Mouse (Mus musculus) liver, postnatal 0 days (tissue): Measurements from ENCODE around the gene Nfix. TPM values are rescaled to one million over a fixed set of nuclear protein-coding genes. Genes with fewer than 3 reads are reported as not detected.
A peak's percentile ranks its signal among the peaks of the same experiment; 100 is the strongest.

Source experiments
- ATAC-seq: fragments of 200-750 bp; cut with Nextera tagmentation; 2 replicates; pipeline ENCODE4 v1.8.0; 2017; ENCODE audit warnings: mild to moderate bottlenecking, moderate library complexity
- DNase-seq: peaks from one replicate; pipeline ENCODE4 v3.0.0-alpha.2; 2016
- H3K27ac ChIP-seq: fragments of 300-500 bp; sonication (generic); 2 replicates; pipeline ENCODE4 v1.5.1; 2014; ENCODE audit warnings: antibody characterized with exemption, moderate library complexity, mild to moderate bottlenecking, low read depth
- H3K27me3 ChIP-seq: fragments of 300-500 bp; sonication (generic); 2 replicates; pipeline ENCODE4 v1.6.1; 2014; ENCODE audit warnings: low read length, control low read depth, mixed read lengths; ENCODE audit not compliant: insufficient read depth
- H3K36me3 ChIP-seq: fragments of 300-500 bp; sonication (generic); replicated peaks from 2 replicates; pipeline ENCODE4 v1.6.1; 2014; ENCODE audit warnings: mild to moderate bottlenecking, control low read depth, low read length, moderate library complexity, mixed read lengths; ENCODE audit not compliant: insufficient read depth
- H3K4me1 ChIP-seq: fragments of 300-500 bp; sonication (generic); 2 replicates; pipeline ENCODE4 v1.6.1; 2014; ENCODE audit warnings: antibody characterized with exemption, mild to moderate bottlenecking, control low read depth; ENCODE audit not compliant: insufficient read depth
- H3K4me2 ChIP-seq: fragments of 300-500 bp; sonication (generic); 2 replicates; pipeline ENCODE4 v1.6.1; 2014; ENCODE audit warnings: low read depth, mild to moderate bottlenecking, low read length, moderate library complexity, mixed read lengths
- H3K4me3 ChIP-seq: fragments of 300-500 bp; sonication (generic); 2 replicates; pipeline ENCODE4 v1.5.1; 2014; ENCODE audit warnings: low read depth, low read length
- H3K9ac ChIP-seq: fragments of 300-500 bp; sonication (generic); replicated peaks from 2 replicates; pipeline ENCODE4 v1.6.1; 2014; ENCODE audit warnings: mild to moderate bottlenecking, moderate library complexity
- H3K9me3 ChIP-seq: fragments of 300-500 bp; sonication (generic); 2 replicates; pipeline ENCODE4 v1.6.1; 2016; ENCODE audit warnings: mild to moderate bottlenecking, control low read depth, low read length, mixed read lengths
- CTCF ChIP-seq: sonication (generic); IDR thresholded peaks from 2 replicates; pipeline ENCODE4 v1.5.1; 2016; ENCODE audit warnings: antibody characterized with exemption, low read depth
- EP300 ChIP-seq: IDR thresholded peaks from 2 replicates; pipeline ENCODE4 v1.6.1; 2016; ENCODE audit warnings: antibody characterized with exemption, low read depth, mild to moderate bottlenecking
- WGBS: fragments of 180-500 bp; shearing (Covaris S2); extraction: QIAGEN DNeasy Blood & Tissue Kit; methylation state at CpG from one replicate; pipeline ENCODE4 v1.1.7; 2014; ENCODE audit not compliant: insufficient replicate concordance; 5-methylcytosine and 5-hydroxymethylcytosine counted together
- polyA plus RNA-seq: library from polyadenylated mRNA; unstranded; fragments of >200 nt; fragmentation: Nextera tagmentation; extraction: Ambion mirVana; gene quantifications from 2 replicates; pipeline ENCODE4 v1.2.1, GENCODE M21; 2015

Gene Nfix
- polyA plus RNA-seq, 1 experiment from 2014 or later = 4.7 TPM

GRCm38 (mm10) chr8:84837912-84838470, 37.8 kb upstream of the Nfix start:
- Histone ChIP-seq H3K4me3 (peak overlapping the region; percentile 53), H3K36me3 (peaks cover 74% of the 10 kb centered on the region), H3K9ac (peak overlapping the region; percentile 76), H3K4me1 (peaks cover 26% of the 10 kb centered on the region), H3K27ac (peak overlapping the region; percentile 88), H3K27me3 (no peaks in the 10 kb centered on the region), H3K9me3 (no peaks in the 10 kb centered on the region), H3K4me2 (peak overlapping the region; percentile 67)
- TF ChIP-seq CTCF (no peak), EP300 (no peak)
- peak; percentile 10 for ATAC-seq
- no peak for DNase-seq
- WGBS = 79% methylated on average over 15 of the region's 15 CpGs

- no peaks in the 10 kb centered on the region for H3K9me3 ChIP-seq
- H3K27ac ChIP-seq = peak overlapping the region; percentile 88
- peak overlapping the region; percentile 53 for H3K4me3 ChIP-seq
- DNase-seq (no peak), ATAC-seq (no peak)
- no peaks in the 10 kb centered on the region for H3K27me3 ChIP-seq
- peaks cover 68% of the 10 kb centered on the region for H3K36me3 ChIP-seq
- 81% methylated on average over 8 of the region's 8 CpGs for WGBS
- TF ChIP-seq CTCF (0 out of 2 replicates have a peak, but pooled peaks have one; percentile 1), EP300 (no peak)
- peak overlapping the region; percentile 67 for H3K4me2 ChIP-seq
- H3K4me1 ChIP-seq = peaks cover 30% of the 10 kb centered on the region
- peak overlapping the region; percentile 76 for H3K9ac ChIP-seq
These were observed 37.2 kb upstream of the Nfix start for GRCm38 (mm10) chr8:84837149-84837911.

- Histone ChIP-seq H3K27ac (0 out of 2 replicates have a peak overlapping the region, but pooled peaks have one; percentile 26), H3K4me1 (peaks cover 29% of the 10 kb centered on the region), H3K4me3 (0 out of 2 replicates have a peak overlapping the region, but pooled peaks have one; percentile 12), H3K9ac (0 out of 2 replicates have a peak overlapping the region, but pooled peaks have one; percentile 1), H3K4me2 (peak overlapping the region; percentile 67), H3K36me3 (peaks cover 55% of the 10 kb centered on the region), H3K9me3 (no peaks in the 10 kb centered on the region), H3K27me3 (no peaks in the 10 kb centered on the region)
- DNase-seq (no peak), ATAC-seq (no peak)
- 70% methylated on average over 10 of the region's 10 CpGs for WGBS
- TF ChIP-seq EP300 = no peak
- TF ChIP-seq CTCF = no peak
These were observed 35.0 kb upstream of the Nfix start for GRCm38 (mm10) chr8:84834866-84835855.

- Histone ChIP-seq H3K4me2 (peak overlapping the region; percentile 10), H3K4me1 (peaks cover 25% of the 10 kb centered on the region), H3K9me3 (no peaks in the 10 kb centered on the region), H3K4me3 (no peak overlapping the region), H3K27ac (0 out of 2 replicates have a peak overlapping the region, but pooled peaks have one; percentile 26), H3K27me3 (no peaks in the 10 kb centered on the region), H3K9ac (0 out of 2 replicates have a peak overlapping the region, but pooled peaks have one; percentile 1), H3K36me3 (peaks cover 55% of the 10 kb centered on the region)
- ATAC-seq (no peak), DNase-seq (no peak)
- TF ChIP-seq EP300 (0 out of 2 replicates have a peak, but pooled peaks have one; percentile 10), CTCF (no peak)
- WGBS = 86% methylated on average over 19 of the region's 19 CpGs
These were observed 34.1 kb upstream of the Nfix start for GRCm38 (mm10) chr8:84834002-84834865.
